Mouse (Mus musculus) ovary, postnatal 14 days (tissue): ENCODE measurements around the gene P4ha1.

Source experiments
- DNase-seq: peaks from one replicate; pipeline ENCODE4 v3.0.0; 2022; ENCODE audit warnings: low spot score

Gene P4ha1

GRCm38 (mm10) chr10:59323488-59324161 is 529 bp downstream of the P4ha1 start:
- no peak for DNase-seq

- DNase-seq, result no peak
These were observed 1.4 kb downstream of the P4ha1 start for GRCm38 (mm10) chr10:59324311-59325165.

- no peak for DNase-seq
These were observed 3.7 kb downstream of the P4ha1 start for GRCm38 (mm10) chr10:59326612-59327315.

DNA sequence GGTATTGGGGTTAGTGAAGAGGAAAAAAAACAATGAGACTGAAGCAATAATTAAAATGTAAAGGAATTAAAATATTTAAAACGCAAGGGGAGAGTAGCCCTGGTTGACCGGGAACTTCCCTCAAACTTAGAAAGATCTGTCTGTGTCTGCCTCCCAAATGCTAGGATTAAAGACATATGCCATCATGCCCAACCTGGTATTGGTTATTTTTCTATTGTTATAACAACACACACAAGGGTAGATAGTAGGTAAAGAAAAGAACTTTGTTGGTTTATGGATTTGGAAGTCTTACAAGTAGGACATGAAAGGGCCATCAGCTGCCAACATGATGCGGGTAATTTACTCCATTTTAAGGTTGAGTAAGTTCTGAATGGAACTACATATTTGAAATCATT is 4.2 kb downstream of the P4ha1 start:
- no peak for DNase-seq

DNA sequence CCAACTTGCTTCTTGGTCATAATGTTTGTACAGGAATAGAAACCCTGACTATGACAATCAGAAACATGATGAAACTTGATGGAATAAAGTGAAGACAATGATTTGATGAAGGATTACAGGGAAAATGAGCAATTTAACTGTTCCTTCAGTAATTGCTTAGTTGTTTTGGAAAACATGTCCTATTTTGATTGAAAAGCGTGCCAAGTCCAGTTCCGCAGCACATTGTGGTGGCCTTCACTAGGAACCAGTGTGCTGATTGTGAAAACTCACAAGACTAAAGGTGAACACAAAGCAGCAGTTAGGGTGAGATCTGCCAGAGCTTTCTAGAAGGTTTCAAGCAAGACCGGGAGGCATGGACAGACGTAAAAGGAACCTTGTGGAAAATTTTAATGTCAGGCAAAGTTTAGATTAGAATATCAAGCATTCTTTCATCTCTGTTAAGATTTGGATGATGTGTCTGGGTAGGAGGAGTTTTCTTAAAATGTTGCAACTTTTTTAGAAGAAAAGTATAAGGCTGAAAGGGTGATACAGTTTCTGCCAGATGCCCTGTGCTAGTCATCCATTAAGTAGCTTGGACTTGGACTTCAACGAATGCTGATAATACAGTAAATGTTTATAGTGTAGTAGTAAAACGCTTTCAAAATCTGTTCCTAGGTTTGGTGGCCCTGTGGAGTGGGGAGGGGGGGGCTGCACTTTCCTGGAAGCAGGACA is 8.6 kb downstream of the P4ha1 start:
- DNase-seq, result no peak

DNA sequence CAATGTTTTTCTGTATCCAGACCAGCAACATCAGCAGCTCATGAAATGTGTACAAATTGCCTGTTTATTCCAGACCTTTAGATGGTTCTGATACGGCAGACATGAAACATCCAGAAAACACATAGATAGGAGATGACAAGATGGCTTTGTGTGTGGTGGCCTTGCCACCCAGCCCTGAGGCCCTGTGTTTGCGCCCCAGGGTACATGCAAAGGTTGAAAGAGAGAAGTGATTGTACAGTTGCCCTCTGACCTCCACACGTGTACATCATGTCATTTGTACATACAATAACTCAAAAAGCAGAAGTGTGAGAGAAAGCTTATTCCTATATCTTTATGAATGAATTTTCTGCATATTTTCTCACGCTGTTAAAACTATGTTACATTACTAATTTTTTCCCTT is 10.3 kb downstream of the P4ha1 start:
- no peak for DNase-seq

- no peak for DNase-seq
These were observed 12.1 kb downstream of the P4ha1 start for GRCm38 (mm10) chr10:59334899-59335798.

DNA sequence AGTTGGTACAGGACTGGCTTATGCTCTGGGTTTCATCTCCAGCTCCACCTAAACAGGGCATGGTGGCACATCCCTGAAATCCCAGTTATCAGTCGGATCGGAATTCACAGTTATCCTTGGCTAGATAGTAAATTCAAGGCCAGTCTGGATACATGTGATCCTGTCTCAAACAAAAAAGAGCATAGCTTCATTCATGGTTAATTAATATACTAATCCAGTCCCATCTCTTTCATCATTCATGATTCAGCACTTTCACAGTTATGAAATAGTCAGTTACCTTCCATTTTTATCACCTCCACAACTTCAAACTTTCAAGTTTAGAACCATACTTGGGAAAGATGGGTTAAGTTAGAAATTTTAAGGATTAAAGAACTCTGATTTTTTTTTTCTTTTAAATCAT is 13.0 kb downstream of the P4ha1 start:
- DNase-seq, result no peak

DNA sequence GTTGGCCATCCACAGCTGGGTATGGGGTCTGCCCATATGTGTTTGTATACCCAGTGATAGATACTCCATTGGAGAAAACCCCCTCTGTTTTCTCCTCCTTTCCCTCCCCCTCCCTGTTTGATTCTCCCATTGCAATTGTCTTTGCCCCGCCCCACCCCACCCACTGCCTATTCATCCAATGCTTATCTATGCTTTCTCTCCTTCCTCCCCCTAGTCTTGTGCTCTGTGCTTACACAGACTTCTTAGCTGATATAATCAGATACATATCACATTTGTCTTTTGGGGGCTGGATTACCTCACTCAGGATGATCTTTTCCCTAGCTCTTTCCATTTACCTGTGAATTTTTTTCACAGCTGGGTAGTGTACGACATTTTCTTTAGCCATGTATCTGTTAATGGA is 23.5 kb downstream of the P4ha1 start:
- no peak for DNase-seq

DNA sequence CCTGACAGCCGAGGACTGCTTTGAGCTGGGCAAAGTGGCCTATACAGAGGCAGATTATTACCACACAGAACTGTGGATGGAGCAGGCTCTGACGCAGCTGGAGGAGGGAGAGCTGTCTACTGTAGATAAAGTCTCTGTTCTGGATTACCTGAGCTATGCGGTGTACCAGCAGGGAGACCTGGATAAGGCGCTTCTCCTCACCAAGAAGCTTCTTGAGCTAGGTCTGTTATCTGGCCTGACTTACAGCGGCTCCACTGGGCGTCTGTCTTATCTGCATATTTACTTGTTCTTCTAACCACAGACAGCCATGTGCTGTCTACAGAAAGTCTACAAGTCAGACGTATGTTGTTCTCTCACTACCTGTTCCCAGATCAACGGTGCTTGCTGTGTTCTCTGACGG is 25.1 kb downstream of the P4ha1 start:
- DNase-seq, result no peak

GRCm38 (mm10) chr10:59349536-59349935 is 26.4 kb downstream of the P4ha1 start:
- no peak for DNase-seq

GRCm38 (mm10) chr10:59353065-59353464 is 30.0 kb downstream of the P4ha1 start:
- no peak for DNase-seq

- DNase-seq, result no peak
These were observed 31.0 kb downstream of the P4ha1 start for GRCm38 (mm10) chr10:59354120-59354519.

DNA sequence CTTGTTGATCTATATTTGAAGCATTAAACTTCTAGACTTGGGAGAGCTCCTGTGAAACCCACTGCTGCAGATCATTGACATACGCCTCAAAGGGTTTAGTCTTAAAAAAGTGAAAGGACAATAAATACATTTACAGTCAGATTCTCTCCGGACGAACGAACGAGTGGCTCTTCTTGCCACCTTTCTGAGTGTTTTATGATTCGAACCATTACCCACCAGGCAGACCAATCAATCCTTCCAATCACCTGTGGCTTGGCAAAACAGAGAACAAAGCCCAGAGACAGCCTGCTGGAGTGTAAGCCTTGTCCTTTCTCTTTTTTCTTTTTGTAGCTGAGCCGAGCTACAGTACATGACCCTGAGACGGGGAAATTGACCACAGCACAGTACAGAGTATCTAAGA is 31.9 kb downstream of the P4ha1 start:
- DNase-seq, result no peak

- no peak for DNase-seq
These were observed 35.6 kb downstream of the P4ha1 start for GRCm38 (mm10) chr10:59358744-59359143.

DNA sequence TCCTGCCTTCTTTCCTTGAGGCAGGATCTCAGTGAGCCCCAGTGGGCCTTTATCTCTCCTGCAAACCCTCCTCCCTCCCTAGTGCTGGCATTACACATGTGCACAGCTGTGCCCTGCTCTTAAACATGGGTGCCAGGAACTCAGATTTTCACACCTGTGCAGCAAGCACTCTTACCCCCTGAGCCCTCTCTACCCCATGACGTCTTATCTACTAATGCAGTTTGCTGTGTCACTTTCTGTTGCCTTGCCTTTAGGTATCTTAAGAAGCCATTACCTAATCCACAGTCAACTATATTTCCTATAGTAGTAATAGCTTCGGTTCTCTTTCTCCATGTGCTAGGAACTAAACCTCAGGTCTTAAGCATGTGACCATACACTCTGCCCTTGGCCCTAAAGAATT is 40.1 kb downstream of the P4ha1 start:
- DNase-seq, result no peak

DNA sequence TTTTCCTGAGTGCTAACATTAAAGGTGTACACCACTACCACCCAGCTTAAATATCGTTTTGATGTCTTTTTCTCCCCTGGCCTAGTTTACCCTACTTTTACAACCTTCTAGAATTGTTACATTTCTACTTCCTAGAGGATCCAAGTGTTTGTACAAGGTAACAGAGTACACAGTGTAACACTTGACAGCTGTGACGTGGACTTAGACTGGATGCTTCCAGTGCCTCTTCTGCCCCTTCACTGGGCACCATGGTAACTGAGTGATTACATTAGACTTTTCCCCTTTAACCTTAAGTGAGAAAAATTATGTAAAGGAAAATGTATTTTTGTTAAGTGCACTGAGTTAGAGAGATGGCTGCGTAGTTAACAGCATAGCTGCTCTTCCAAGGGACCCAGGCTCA is 41.5 kb downstream of the P4ha1 start:
- DNase-seq, result no peak

GRCm38 (mm10) chr10:59365804-59366589 is 42.9 kb downstream of the P4ha1 start:
- no peak for DNase-seq

DNA sequence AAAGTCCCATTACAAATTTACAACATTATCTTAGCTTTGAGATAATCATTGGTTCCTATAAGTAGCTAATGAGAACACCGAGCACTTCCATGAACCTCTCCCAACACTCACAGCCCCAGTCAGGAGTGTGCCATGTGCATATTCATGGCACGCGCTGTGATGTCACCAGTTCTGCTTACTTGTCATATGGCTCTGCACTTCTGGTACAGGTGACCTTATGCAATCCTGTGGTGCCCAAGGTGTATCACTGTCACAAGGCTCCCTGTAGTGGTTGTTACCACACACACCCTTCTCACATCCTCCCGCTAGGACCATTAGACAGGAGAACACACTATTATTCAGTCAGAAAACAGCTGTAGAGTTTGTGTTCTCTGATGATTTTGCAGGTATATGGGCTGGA is 43.6 kb downstream of the P4ha1 start:
- no peak for DNase-seq

GRCm38 (mm10) chr10:59367206-59367605 is 44.1 kb downstream of the P4ha1 start:
- DNase-seq, result no peak
